Mouse (Mus musculus) midbrain, embryonic 16.5 days (tissue): ENCODE results near the gene Ddx50. TPM values are rescaled to one million over a fixed set of nuclear protein-coding genes. Genes with fewer than 3 reads are reported as not detected.
"Not testable (repeated sequence)": the region's sequence is repeated elsewhere in the genome, so short reads cannot be mapped to it uniquely, and the experiment has no call there.

Experiments used
- ATAC-seq: fragments of 200-750 bp; cut with Nextera tagmentation; 2 replicates; pipeline ENCODE4 v1.8.0; 2017; ENCODE audit warnings: moderate TSS enrichment
- H3K27ac ChIP-seq: fragments of 300-500 bp; sonication (generic); 2 replicates; pipeline ENCODE4 v1.5.1; 2014; ENCODE audit warnings: mild to moderate bottlenecking, low read length, mixed read lengths
- H3K27me3 ChIP-seq: fragments of 300-500 bp; sonication (generic); 2 replicates; pipeline ENCODE4 v1.6.1; 2014; ENCODE audit warnings: low read depth, low read length, mixed read lengths; ENCODE audit not compliant: control insufficient read depth, insufficient read depth
- H3K36me3 ChIP-seq: fragments of 300-500 bp; sonication (generic); 2 replicates; pipeline ENCODE4 v1.6.1; 2014; ENCODE audit warnings: mild to moderate bottlenecking, low read length, moderate library complexity, mixed read lengths; ENCODE audit not compliant: control insufficient read depth, insufficient read depth
- H3K4me1 ChIP-seq: fragments of 300-500 bp; sonication (generic); 2 replicates; pipeline ENCODE4 v1.6.1; 2014; ENCODE audit warnings: mild to moderate bottlenecking, low read length, mixed read lengths; ENCODE audit not compliant: control insufficient read depth, insufficient read depth
- H3K4me2 ChIP-seq: fragments of 300-500 bp; sonication (generic); 2 replicates; pipeline ENCODE4 v1.6.1; 2014; ENCODE audit warnings: mild to moderate bottlenecking, low read length, mixed read lengths
- H3K4me3 ChIP-seq: fragments of 300-500 bp; sonication (generic); 2 replicates; pipeline ENCODE4 v1.5.1; 2014; ENCODE audit warnings: low read depth, mild to moderate bottlenecking, low read length, moderate library complexity, mixed read lengths
- H3K9ac ChIP-seq: fragments of 300-500 bp; sonication (generic); 2 replicates; pipeline ENCODE4 v1.6.1; 2014; ENCODE audit warnings: low read depth, low read length, mixed read lengths
- H3K9me3 ChIP-seq: fragments of 300-500 bp; sonication (generic); replicated peaks from 2 replicates; pipeline ENCODE4 v1.6.1; 2014; ENCODE audit warnings: mild to moderate bottlenecking, low read length, mixed read lengths; ENCODE audit not compliant: control insufficient read depth, poor library complexity, severe bottlenecking
- WGBS: fragments of 180-500 bp; shearing (Covaris S2); extraction: QIAGEN DNeasy Blood & Tissue Kit; methylation state at CpG from one replicate; pipeline ENCODE4 v1.1.7; 2014; 5-methylcytosine and 5-hydroxymethylcytosine counted together
- polyA plus RNA-seq: library from polyadenylated mRNA; unstranded; fragments of >200 nt; fragmentation: Nextera tagmentation; extraction: Ambion mirVana; gene quantifications from 2 replicates; pipeline ENCODE4 v1.2.1, GENCODE M21; 2015

The Ddx50 gene
- polyA plus RNA-seq, 1 experiment from 2014 or later = 89.4 TPM

DNA sequence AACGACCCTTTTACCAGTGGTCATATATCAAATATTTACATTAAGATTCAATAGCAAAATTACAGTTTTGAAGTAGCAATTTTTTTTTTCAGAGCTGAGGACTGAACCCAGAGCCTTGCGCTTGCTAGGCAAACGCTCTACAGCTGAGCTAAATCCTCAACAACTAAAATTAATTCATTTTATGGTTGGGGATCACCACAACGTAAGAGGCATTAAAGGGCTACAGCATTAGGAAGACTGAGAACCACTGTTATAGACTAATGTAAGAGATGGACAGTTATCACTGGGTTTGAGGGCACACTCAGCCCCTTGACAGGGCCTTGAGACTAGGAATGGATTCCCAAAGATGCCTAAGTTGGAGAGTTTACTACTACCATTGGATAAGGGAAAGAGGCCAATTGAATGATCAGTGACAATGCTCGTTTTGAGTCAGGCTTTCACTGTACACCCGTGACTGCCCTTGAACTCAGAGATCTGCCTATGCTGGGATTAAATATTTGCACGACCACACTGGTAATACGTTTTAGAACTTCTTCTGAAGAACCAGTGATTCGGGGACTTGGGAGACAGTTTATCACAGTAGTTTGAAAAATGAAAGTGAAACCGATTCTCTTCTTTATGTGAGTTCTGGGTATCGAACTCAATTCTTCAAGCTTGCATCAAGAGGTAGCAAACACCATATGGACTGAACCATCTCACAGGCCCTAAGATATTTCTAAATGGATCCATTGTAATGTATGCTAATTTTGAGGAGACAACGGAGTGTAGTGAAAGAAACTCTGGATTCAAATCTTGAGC, 47.6 kb downstream of the Ddx50 start:
- no peak overlapping the region; the same call in 1 of the 2 replicates for H3K4me2 ChIP-seq
- no peaks in the 10 kb centered on the region for H3K36me3 ChIP-seq
- peaks cover 14% of the 10 kb centered on the region for H3K4me1 ChIP-seq
- H3K9me3 ChIP-seq = no peaks in the 10 kb centered on the region
- no peak overlapping the region for H3K4me3 ChIP-seq
- H3K27me3 ChIP-seq = no peaks in the 10 kb centered on the region
- ATAC-seq = no peak
- no peak overlapping the region for H3K27ac ChIP-seq
- WGBS = 91% methylated on average over 12 of the region's 12 CpGs
- no peak overlapping the region for H3K9ac ChIP-seq

DNA sequence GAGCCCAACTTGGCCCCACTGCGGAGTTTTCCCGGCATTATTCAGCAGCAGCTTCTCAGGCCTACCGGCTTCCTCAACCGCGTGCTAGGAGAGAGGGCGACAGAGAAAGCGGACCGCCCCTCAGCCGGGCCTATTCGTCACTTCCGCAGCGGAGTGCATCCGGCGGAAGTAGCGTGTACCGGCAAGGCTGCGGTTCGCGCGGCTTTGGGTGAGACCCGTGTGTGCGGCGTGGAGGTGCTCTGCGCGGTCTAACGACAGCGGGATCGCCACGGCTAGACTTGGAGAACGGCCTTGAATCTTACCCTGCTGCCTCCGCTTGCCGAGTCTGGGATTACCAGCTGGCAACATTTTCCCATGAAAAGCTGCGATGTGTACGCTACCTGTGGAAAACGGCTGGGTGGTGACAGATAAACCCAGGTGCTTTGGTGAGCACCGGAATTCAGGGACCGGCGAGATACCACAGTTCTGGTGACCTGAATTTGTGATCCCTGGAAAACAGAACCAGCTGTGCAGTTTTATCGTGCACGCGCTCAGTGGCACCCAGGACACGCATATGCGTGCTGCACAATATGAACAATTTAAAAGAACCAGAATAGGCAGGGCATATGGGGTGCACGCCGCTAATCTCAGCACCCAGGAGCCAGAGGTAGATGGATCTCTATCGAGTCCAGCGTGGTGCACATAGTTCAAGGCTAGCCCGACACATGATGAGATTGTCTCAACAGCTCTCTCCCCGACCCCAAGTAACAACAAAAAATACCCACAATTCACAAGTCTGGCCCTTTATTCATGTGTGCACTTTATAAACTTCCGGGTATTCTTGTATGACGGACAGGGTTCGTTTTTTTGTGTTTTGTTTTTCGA, 48.6 kb downstream of the Ddx50 start, which contains the start of gene Ddx21:
Gene Ddx21, minus strand, starts transcription at position 105 of the 864 bp plus-strand sequence.
- H3K27me3 ChIP-seq = no peaks in the 10 kb centered on the region
- peak within 1 kb of the TSS; percentile 87 for H3K27ac ChIP-seq
- H3K36me3 ChIP-seq = 0 out of 2 replicates have a peak, but pooled peaks cover 8% of the 10 kb centered on the region
- peak within 1 kb of the TSS; percentile 99 for H3K4me3 ChIP-seq
- peak within 1 kb of the TSS; percentile 99 for H3K4me2 ChIP-seq
- ATAC-seq = peak; percentile 99
- 5% methylated on average over 53 of the region's 53 CpGs for WGBS
- no peaks in the 10 kb centered on the region for H3K9me3 ChIP-seq
- peaks cover 14% of the 10 kb centered on the region for H3K4me1 ChIP-seq
- peak within 1 kb of the TSS; percentile 86 for H3K9ac ChIP-seq

DNA sequence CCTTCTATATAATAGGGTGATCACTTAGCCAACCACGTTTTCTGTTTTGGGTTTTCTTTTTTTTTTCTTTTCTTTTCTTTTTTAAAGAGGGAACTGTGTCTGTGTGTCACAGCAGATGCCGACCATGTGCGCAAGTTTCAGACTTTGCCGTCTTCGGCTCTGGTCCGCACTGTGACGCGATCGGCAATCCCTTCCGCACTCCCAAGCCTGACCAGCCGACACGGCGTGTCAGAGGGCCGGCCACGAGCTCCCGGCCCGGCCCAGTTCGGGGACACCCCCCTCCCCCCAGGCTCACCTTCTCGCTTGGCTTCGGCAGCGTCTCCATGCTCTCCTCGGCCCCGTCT, 49.2 kb downstream of the Ddx50 start:
- 0 out of 2 replicates have a peak, but pooled peaks cover 8% of the 10 kb centered on the region for H3K36me3 ChIP-seq
- peaks cover 14% of the 10 kb centered on the region for H3K4me1 ChIP-seq
- no peaks in the 10 kb centered on the region for H3K27me3 ChIP-seq
- peak overlapping the region; percentile 99 for H3K4me2 ChIP-seq
- H3K27ac ChIP-seq = peak overlapping the region; percentile 87
- under 1% methylated on average over 23 of the region's 23 CpGs for WGBS
- no peaks in the 10 kb centered on the region for H3K9me3 ChIP-seq
- H3K4me3 ChIP-seq = peak overlapping the region; percentile 99
- ATAC-seq = peak; percentile 85
- peak overlapping the region; percentile 86 for H3K9ac ChIP-seq

DNA sequence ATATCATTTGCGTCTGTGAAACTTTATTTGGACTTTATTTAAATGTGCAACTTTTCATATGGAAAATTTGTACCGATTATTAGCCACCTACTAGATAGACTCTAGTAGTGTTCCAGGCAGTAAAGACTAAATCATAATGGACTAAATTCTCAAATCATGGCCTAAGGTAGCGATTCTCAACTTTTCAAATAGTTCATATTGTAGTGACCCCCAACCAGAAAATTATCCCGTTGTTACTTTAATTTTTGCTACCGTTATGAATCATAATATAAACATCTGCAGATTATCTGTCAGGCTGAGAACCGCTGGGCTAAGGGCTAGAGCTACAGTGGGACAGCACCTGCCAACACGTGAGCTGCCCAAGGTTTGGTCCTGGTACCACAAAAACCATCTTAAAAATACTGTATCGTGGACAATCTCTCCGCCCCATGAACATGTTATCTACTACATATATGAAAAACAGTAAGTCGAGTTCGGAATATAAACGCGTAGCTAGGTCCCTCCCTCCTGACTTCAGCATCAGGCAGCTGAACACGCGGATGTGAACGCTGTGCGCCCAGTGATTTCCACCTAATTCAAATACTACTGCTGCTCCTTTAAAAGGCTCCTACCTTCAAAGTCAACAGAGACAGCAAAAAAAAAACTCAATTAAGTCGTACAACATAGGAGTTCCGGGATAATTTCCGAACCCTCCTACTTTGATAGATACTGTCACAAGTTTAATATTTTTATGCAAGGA, 49.8 kb downstream of the Ddx50 start:
- H3K9me3 ChIP-seq = no peaks in the 10 kb centered on the region
- no peak for ATAC-seq
- H3K27ac ChIP-seq = no peak overlapping the region
- peak overlapping the region; percentile 99 for H3K4me3 ChIP-seq
- H3K9ac ChIP-seq = peak overlapping the region; percentile 86
- peak overlapping the region; percentile 99 for H3K4me2 ChIP-seq
- H3K36me3 ChIP-seq = 0 out of 2 replicates have a peak, but pooled peaks cover 8% of the 10 kb centered on the region
- 13% methylated on average over 20 of the region's 20 CpGs for WGBS
- no peaks in the 10 kb centered on the region for H3K27me3 ChIP-seq
- H3K4me1 ChIP-seq = peaks cover 14% of the 10 kb centered on the region

DNA sequence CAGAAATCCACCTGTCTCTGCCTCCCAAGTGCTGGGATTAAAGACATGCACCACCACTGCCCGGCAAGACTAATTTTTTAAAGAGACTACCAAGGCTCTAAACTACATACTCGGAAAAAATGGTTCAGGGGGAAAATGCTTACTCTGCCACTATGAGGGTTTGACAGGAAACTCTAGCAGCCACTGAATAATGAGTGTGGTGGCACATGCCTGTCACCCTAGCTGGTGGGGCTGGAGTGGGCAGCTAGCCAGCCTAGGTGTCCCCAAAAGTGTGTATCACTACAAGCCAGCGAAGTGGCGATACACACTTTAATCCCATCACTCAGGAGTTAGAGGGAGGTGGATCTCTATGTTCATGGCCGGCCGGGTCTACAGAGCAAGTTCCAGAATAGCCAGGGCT, 51.0 kb downstream of the Ddx50 start:
- Histone ChIP-seq H3K27ac (no peak overlapping the region), H3K4me1 (peaks cover 14% of the 10 kb centered on the region), H3K9ac (no peak overlapping the region), H3K4me3 (no peak overlapping the region), H3K27me3 (no peaks in the 10 kb centered on the region), H3K4me2 (no peak overlapping the region), H3K9me3 (no peaks in the 10 kb centered on the region), H3K36me3 (0 out of 2 replicates have a peak, but pooled peaks cover 8% of the 10 kb centered on the region)
- 87% methylated on average over 6 of the region's 6 CpGs for WGBS
- ATAC-seq = no peak

DNA sequence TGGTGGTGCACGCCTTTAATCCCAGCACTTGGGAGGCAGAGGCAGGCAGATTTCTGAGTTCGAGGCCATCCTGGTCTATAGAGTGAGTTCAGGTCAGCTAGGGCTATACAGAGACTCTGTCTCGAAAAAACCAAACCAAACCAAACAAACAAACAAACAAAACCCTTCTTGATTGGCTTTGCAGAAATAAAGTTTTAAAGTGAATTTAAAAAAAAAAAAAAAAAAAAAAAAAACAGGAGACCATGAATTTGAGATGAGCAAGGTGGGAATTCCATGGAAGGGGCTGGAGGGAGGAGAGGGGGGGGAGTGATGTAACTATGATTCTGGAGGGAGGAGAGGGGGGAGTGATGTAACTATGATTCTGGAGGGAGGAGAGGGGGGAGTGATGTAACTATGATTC, 51.7 kb downstream of the Ddx50 start:
- not testable (repeated sequence) for H3K9me3 ChIP-seq, H3K27ac ChIP-seq, H3K4me2 ChIP-seq, H3K36me3 ChIP-seq, H3K9ac ChIP-seq, H3K4me3 ChIP-seq, H3K27me3 ChIP-seq, ATAC-seq
- peaks cover 14% of the 10 kb centered on the region for H3K4me1 ChIP-seq
- 95% methylated on average over 3 of the region's 3 CpGs for WGBS

DNA sequence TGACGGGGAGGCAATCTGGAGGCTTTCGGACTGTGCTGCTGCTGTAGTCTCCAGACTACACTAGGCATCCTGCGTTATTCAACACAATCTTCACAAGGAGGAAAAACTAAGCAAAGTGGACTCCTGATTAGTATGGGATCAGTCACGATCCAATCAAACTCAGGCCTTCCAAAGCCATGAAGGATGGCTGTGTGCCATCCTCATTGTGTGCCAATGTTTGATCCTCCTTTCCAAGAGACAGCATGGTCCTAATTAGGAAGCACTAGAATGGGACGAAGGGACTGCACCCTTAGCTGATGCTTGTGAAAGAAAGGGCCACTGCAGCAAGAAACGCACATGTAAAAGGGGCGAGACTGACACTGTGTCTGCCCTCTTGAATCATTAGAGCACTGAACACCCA, 58.5 kb downstream of the Ddx50 start:
- no peak overlapping the region for H3K9ac ChIP-seq
- no peak overlapping the region for H3K27ac ChIP-seq
- no peak overlapping the region for H3K4me3 ChIP-seq
- 90% methylated on average over 7 of the region's 7 CpGs for WGBS
- no peaks in the 10 kb centered on the region for H3K4me1 ChIP-seq
- ATAC-seq = no peak
- H3K36me3 ChIP-seq = peaks cover 42% of the 10 kb centered on the region
- no peaks in the 10 kb centered on the region for H3K9me3 ChIP-seq
- no peaks in the 10 kb centered on the region for H3K27me3 ChIP-seq
- H3K4me2 ChIP-seq = no peak overlapping the region

DNA sequence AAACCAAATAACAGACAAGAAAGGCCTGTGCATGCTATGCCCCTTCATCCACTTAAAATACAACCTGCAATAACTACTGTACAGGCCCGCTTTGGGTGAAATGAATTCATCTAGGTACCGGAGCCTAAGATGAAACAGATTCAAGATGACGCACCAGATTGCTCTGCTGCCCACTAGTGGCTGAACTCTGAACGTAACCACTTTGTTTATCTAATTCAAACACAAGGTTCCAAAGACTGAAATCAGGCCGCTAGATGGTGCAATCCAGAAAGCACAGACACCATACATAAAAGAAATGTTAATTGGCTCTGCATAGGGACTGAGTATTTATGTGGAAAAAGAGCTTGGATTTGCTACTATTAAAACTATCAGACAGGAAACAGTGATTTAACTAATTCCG, 60.8 kb downstream of the Ddx50 start:
- 30% methylated on average over 6 of the region's 6 CpGs for WGBS
- Histone ChIP-seq H3K9ac (no peak overlapping the region), H3K4me1 (no peaks in the 10 kb centered on the region), H3K4me2 (no peak overlapping the region), H3K27me3 (no peaks in the 10 kb centered on the region), H3K9me3 (no peaks in the 10 kb centered on the region), H3K4me3 (no peak overlapping the region), H3K36me3 (peaks cover 50% of the 10 kb centered on the region), H3K27ac (no peak overlapping the region)
- ATAC-seq = peak; percentile 81
